Mouse (Mus musculus) left cerebral cortex, postnatal 25 days (tissue): ENCODE results near the gene Eml1. TPM values are rescaled to one million over a fixed set of nuclear protein-coding genes. Genes with fewer than 3 reads are reported as not detected.

Experiments used
- DNase-seq, 2 experiments: peaks; one replicate each; pipeline ENCODE4 v3.0.0; 2022; ENCODE audit warnings: low spot score in 2 of 2, mixed read lengths in 1 of 2
- intact Hi-C: fragments of 180-260 bp; cut with DNase I; formaldehyde crosslinking; loops from one replicate; pipeline ENCODE4 v1.15.1; 2025
- total RNA-seq, 2 experiments: library from RNA; stranded (reverse); gene quantifications; 2 replicates each; pipeline ENCODE4 v1.2.3; 2021

Eml1 gene
- 10 to 100 TPM; 66.0 to 69.3 TPM for total RNA-seq

DNA sequence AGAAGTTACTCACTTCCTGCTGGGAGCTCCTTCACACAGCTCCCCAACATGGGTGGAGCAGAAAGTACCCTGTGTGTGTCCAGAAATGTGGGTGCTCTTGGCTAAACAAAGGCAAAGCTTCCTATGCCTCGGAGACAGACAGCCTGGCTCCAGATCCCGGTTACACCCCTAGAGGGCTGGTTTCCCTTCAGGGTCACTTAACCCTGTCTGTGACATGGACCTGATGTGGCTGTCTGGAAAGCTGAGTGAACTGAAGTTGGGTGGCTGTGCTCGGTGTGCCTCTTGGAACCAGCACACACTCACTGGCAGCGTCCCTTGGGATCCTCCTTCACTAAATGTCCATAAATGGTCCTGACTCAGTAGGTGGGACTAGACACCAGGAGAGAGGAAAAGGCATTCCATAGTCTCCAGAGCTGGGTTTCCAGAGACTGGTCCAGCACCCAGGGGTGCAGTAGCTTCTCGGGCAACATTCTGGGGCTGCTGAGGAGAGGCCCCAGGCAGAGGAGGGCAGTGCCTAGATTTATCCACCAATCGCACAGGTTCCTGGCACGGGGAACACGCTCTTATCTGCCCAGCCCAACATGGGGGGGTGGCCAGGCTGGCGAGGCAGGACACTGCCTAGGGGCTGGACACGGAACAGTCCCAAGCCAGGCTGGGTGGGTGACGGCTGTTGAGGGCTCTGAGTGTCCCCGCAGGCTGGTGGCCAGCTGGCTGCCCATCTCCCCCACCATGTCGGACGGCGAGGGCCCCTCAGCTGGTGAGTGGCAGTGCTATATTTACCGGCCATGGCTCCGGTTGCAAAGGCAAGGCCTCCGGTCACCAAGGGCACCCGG, at the start of gene Eml1:
TSS of gene Eml1 (plus strand) at position 362 of the 833 bp plus-strand sequence.
- intact Hi-C loops = no loop called here
- DNase-seq = no peak

DNA sequence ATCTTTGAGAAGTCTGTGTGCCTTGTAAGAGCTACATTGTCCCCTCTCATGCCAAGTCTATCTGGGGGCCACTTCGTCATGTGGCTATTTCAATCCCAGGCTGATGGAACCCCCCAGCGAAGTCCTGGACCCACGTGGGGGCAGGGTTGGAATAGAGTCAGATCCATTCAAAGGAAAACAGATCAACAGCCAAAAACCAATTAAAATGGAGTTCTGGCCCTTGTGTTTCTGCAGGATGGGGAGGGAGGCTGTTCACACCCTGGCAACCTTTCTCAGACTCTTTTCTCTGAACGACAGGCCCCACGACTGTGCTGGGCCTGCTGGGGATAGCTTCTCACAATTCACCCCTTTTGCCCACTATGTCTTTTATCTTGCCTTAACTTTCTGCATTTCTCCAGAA, 44.4 kb upstream of the Eml1 start:
- peak in 1 of 2 experiments; percentile 40 for DNase-seq
- intact Hi-C loops = no loop called here

DNA sequence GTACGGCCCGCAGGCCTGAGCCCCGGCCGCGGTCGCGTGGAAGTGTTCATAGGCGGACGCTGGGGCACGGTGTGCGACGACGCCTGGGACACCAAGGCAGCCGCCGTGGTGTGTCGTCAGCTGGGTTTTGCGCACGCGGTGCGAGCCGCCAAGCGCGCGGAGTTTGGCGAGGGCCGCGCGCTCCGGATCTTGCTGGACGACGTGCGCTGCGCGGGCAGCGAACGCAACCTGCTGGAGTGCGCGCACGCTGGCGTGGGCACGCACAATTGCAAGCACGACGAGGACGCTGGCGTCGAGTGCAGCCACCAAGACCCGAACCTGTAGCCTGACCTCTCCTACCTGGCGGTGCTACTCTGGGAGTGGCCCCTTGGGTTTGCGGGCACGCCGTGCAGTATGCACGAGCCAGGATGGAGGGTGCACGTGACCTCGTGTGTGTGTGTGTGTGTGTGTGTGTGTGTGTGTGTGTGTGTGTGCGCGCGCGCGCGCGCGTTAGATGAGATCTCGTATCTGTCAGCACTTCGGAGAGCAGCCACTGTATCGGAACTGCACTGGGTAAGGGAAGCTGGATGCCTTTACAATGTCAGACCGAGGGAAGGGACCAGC, 42.8 kb upstream of the Eml1 start:
- intact Hi-C loops = no loop called here
- DNase-seq = peak; percentile 90 to 93

DNA sequence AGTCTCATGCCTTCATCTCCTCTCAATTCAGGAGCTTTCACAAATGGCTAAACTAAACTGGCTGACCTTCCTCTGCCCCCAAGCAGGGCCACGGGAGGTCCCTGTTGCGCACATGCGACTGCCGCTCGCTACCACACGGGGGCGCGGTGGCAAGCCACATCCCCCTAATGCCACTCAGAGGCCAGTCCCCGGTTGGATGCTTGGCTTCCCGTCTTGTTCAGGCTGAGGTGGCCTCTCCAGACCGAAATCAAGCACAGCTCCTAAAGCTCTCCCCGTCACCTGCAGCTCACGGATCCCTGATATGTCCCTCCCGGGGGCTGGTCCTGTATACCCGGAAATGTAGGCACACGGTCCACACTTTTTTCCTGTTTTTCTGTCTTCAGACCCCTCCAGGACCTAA, 37.7 kb upstream of the Eml1 start:
- DNase-seq = peak; percentile 85 to 86
- intact Hi-C loops = loop anchor here (2.0 kb wide), 1 partner anchor 162 kb away; no protein-coding TSS in a partner anchor

DNA sequence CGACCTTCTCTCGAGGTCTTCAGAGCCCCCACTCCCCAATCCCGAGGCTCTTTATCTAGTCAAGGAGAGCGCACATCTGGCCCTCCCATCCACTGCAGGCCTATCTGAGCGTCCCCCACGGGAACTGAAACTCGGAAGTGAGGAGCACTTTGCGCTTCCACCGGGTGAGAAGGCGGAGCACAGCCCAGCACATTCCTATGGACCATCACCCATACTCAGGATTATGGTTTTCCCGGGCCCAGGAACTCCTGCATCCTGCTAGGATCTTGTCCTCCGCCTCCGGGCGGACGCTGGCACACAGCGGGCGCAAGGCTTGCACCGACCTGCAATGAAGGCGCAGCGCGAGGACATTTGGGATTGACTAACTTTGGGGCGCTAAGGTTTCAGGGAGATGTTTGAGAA, 37.3 kb upstream of the Eml1 start:
- intact Hi-C loops = loop anchor here (2.0 kb wide), 1 partner anchor 161 kb away; no protein-coding TSS in a partner anchor
- DNase-seq = no peak

GRCm38 (mm10) chr12:108333895-108334445, 36.8 kb upstream of the Eml1 start, which contains the start of gene Cyp46a1:
Gene Cyp46a1 (plus strand): TSS chr12:108334381.
- intact Hi-C loops = loop anchor here (2.0 kb wide), 1 partner anchor 161 kb away; no protein-coding TSS in a partner anchor
- peak; percentile 100 for DNase-seq

- intact Hi-C loops = no loop called here
- DNase-seq = peak; percentile 41 to 55
Measured at GRCm38 (mm10) chr12:108334529-108334928, 36.2 kb upstream of the Eml1 start.

DNA sequence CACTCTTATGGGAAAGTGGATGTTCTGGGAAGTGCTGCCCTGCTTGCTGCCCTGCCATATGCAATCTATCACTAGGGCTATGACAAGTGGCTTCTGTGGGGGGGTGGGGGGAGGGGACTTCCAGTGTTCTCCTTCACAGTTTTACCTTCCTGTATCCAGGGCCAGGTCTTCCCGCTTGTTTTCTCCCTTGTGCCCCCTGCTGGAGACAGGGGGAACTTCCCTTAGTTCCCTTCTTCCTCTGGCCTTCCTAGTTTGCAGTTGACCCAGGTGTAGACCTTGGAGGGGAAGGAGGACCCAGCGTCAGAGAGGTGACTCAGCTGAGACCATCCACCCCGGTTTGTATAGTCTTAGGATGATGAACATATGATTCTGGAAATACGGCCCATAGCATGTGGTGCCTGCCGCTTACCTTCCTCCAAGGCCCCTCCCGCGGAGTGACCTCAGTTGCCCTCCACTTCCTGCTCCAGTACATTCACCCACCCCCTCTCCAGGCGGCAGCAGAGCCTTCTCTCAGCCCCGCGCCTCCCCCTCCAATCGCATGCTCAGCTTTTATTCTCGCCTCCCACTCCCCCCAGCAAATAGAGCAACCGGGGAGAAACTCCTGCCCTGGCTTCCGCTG, 32.1 kb upstream of the Eml1 start:
- intact Hi-C loops = loop anchor here (5.0 kb wide), 1 partner anchor 131 kb away; no protein-coding TSS in a partner anchor
- peak; percentile 40 to 76 for DNase-seq

- intact Hi-C loops = no loop called here
- no peak for DNase-seq
Measured at GRCm38 (mm10) chr12:108348151-108348550, 22.6 kb upstream of the Eml1 start.

- DNase-seq = no peak
- intact Hi-C loops = no loop called here
Measured at GRCm38 (mm10) chr12:108349026-108349425, 21.7 kb upstream of the Eml1 start.

GRCm38 (mm10) chr12:108350931-108351330, 19.8 kb upstream of the Eml1 start:
- intact Hi-C loops = no loop called here
- no peak for DNase-seq

DNA sequence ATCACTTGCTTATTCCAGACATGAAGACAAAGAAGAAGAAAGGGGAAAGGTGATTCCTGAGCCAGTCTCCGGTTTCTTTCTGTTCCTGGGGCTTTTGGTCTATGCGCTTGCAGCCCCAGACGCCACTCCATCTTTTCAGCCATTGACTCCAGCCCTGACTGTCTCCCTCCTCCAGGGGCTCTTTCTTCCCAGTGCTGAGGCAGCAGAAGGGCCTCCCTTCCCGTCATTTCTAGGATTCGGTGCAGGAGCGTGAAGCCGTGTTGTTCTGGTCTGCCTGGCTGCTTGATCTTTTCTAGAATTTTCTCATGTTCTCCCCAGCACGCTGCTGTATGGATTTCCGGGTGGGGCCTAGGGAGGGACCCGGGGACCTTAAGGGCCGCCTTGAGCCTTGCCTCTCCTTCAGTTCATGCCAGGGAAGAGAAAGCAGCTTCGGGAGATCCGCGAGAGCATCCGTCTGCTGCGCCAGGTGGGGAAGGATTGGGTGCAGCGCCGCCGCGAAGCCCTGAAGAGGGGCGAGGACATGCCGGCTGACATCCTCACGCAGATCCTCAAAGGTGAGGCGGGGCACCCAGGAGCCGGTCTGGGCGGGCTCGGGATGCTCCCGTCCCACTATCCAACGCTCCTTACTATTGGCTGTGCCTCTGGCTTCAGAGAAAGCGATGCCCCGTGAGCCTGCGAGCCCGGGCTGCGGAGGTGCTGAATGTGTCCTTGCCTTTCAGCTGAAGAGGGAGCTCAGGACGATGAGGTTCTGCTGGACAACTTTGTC, 18.2 kb upstream of the Eml1 start:
- no peak for DNase-seq
- intact Hi-C loops = no loop called here

DNA sequence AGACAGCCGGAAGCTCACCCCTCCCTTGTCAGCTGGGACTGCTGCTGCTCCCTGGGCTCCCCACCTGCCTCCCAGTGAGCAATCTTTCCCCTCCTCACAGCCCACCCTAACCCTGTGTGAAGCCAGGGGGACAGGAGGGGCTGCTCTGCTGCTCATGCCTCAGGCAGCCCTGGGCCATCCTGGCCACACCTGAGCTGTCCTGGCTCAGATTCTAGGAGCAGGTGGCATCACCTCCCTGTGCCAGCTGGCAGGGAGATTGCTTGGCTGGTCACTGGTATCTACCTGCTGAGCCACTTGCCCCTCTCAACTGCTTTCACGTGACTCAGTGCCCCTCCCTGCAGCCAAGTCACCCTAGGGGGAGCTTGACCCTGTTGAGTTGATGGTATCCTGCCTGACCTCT, 16.5 kb upstream of the Eml1 start:
- DNase-seq = no peak
- intact Hi-C loops = no loop called here

GRCm38 (mm10) chr12:108355271-108355670, 15.5 kb upstream of the Eml1 start:
- intact Hi-C loops = no loop called here
- no peak for DNase-seq

- no peak for DNase-seq
- intact Hi-C loops = no loop called here
Measured at GRCm38 (mm10) chr12:108355986-108356385, 14.8 kb upstream of the Eml1 start.

- DNase-seq = peak; percentile 78 to 87
- intact Hi-C loops = loop anchor here (1.0 kb wide), 2 partner anchors 60 to 131 kb away; no protein-coding TSS in a partner anchor
Measured at GRCm38 (mm10) chr12:108363796-108364195, 7.0 kb upstream of the Eml1 start.

DNA sequence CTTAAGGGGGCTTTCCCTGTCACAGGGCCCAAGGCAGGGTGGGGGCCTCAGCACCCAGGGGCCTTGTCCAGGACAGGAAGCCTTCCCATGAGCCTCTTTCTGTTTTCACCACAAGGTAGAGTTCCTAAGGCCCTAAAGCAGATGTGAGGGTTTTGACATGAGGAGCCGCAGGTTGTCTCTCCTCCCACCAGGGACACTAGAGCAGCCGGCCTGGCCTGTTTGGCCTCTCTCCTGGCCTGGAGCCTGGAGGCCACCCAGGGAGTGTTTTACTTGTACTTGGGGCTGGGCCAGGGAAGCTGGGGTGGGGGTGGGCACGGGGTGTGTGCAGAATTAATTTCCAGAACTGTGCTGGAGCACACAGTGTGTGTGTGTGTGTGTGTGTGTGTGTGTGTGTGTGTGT, 5.4 kb upstream of the Eml1 start:
- intact Hi-C loops = no loop called here
- DNase-seq = no peak

DNA sequence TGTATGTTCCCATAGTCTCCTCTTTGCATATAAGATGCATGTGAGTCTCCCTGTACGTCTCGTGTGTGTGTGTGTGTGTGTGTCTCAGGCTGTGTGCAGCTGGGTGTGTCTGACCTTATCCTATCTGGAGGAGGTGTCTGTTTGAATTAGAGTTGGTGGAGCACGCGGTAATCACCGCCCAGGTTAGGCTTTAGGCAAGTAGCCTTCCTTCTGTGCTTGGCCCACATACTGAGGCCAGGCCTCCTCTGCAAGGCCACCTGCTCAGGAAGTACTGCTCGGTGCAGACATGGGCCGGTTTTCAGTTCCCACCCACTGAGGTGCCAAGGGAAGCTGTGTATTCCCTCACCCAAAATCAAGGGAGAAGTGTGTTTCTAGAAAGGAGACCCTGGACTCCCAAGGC, 4.9 kb upstream of the Eml1 start:
- no peak for DNase-seq
- intact Hi-C loops = no loop called here

DNA sequence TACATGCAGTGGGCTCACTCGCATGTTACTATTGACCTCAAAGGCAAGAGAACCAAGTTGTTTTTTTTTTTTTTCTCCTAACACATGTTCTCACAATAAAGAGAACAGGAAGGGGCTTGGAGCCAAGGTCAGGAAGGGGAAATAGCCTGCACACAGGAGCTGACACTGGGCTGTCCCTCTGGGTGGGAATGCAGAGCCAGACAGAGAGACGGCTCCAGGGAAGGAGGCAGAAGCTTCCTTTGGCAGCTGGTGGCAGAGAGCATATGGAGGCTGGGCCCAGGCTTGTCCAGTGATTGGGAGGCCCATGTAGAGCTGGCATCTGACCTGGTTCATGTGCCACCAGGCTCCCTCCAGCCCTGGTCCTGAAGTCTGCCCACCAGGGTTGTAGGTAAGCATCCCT, 2.8 kb upstream of the Eml1 start:
- no peak for DNase-seq
- intact Hi-C loops = no loop called here
